Mouse (Mus musculus) kidney, postnatal 10 days (tissue): Measurements from ENCODE around the gene 4930469K13Rik.
A peak's percentile ranks its signal among the peaks of the same experiment; 100 is the strongest.

Experiments
- DNase-seq: peaks from one replicate; pipeline ENCODE4 v3.0.0; 2021; ENCODE audit warnings: mixed read lengths

Gene 4930469K13Rik

DNA sequence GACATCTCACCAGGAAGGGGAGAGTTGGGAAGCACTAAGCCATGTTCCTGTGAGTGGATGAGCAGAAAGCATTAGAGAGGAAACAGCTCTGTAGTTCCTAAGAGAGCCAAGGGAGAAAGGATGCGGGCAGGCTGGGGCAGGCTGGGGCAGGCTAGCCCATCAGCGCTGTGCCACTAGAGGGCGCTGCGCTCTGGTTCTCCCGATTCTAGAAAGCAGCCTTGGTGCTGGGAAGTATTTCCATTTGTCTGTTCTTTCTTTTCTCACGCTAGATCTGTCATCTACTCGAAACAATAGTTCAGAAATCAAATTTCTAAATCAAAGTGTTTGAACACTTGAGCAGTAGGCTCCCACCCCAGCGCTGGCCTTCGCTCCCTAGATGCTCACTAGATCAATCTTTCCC, 164.1 kb downstream of the 4930469K13Rik start:
- no peak for DNase-seq

DNA sequence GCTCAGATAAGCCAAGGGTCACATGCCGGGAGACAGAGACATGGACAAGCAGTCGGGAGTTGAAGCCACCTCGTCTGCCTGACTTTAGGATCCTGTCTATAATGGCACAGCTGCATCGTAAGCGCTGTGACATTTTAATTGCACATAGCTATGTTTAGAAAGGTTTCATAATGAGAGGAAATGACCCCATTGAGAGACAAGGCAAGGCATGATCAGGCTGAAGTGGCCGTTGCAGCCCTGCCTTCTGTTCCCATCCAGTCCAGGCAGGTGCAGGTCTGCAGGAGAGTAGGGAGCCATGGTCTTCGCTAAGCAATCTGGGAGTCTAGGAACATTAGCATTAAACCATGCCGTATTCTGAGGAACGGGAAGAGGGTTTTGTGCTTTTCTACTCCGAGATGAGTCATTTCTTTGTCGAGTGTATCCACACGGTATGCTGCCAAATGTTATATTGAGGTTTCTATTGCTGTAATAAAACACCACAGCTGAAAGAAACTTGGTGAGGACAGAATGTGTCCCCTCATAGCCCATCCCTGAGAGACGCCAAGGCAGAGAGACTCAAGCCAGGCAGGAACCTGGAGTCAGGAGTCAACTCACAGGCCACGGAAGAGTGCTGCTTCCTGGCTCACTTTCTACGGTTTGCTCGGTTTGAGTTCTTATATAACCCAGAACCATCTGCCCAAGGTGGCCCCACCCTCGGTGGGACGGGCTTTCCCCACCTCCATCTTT, 165.8 kb downstream of the 4930469K13Rik start:
- peak; percentile 71 for DNase-seq

DNA sequence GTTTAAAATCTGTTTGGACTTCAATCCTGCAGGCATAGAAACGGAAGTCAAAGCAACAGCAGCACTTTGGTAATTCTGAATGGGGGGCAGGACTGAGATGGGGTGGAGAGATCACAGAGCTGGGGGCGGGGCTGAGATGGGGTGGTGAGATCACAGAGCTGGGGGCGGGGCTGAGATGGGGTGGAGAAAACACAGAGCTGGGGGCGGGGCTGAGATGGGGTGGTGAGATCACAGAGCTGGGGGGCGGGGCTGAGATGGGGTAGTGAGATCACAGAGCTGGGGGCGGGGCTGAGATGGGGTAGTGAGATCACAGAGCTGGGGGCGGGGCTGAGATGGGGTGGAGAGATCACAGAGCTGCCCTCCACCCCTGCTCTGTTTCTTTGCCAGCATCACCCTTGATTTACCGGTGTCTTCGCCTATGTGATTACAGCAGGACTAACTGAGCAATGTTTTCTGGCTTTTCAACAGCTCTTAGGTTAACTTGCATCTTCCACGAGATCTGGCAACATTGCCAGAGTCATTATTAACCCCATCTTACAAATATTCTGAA, 166.4 kb downstream of the 4930469K13Rik start:
- peak; percentile 81 for DNase-seq

DNA sequence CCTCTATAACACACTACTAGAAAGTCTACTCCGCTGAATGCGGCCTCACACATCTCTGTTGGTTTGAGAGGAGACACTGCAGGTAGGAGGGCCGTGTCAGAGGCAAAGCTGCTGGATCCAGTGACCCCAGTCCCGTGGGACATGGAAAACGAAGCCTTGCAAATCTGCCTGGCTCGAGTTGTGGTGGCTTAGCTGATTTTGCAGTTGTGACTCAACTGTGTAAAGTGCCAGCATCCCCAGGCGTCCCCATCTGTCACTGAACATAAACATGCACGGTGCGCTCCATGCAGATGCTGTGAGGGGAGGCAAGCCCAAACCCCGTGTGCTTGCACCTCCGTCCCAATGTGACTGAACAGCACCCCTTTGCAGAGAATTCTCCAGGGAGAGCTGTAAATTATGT, 168.9 kb downstream of the 4930469K13Rik start:
- no peak for DNase-seq

DNA sequence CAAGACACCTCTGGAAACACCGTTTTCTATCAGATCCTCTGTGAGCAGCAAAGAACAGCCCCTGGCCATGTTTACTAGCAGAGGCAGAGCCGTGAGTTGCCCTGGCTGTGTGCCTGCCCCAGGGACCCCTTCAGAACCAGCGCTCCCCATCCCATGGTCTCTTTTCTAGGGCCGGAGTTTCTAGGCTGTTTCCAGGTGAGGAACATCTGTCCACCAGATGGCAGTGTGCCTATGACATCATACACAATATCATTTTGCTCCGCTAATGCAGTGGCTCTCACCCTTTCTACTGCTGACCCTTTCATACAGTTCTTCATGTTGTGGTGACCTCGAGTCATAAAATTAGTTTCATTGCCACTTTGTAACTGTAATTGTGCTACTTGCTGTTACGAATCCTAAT, 169.7 kb downstream of the 4930469K13Rik start:
- peak; percentile 75 for DNase-seq

DNA sequence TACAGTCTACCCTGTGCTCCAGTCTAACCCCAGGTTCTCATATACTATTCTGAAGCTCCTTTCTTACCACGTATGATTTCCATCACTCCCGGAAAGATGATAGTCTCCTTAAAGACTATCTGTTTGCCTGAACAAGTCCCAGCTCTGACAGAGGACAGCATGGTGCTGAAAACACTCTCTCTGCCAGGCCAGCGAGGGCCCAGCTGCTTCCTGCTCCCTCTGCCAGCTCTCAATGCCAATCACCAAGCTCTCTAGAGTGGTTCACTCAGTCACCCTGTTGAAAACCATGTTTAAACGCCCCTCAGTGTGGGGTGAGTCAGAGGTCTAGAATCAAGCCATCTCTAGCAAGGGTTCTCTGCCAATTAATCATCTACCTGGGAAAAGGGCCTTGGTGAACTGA, 170.5 kb downstream of the 4930469K13Rik start:
- DNase-seq = no peak

DNA sequence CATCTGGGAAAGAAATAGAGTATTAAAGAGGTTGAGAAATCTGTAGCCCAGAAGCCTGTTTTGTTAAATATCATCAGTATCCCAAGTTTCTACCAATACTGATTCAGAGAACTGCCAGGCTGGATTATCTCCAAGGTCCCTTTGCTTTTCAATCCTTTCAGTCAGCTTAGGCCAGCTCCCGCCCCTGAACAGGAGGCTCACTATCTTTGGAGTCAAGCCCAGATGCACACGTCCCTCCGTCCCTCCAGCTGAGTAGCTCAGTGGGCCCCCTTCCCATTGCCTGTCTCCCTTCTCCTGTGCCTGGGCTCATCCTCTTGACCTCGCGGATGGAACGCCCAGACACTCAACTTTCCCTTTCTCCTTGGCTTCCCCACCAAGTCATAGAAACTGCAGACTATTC, 171.0 kb downstream of the 4930469K13Rik start:
- no peak for DNase-seq

DNA sequence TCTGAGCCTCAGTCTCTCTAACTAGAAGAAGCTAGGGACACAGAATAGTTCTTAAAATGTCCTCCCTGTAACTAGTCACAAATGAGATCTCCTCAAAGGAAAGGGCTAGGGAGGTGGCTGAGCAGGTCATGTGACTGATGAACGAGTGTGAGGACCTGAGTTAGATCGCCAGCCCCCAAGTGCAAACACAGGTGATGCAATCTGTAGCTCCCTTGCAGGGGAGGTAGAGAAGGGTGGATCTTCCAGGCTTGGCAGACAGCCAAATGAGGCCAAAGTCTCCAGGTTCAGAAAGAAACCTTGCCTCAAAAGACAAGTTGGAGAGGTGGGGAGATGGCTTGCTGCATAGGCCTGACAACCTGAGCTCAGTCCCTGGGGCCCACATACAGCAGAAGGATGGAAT, 171.8 kb downstream of the 4930469K13Rik start:
- peak; percentile 45 for DNase-seq

DNA sequence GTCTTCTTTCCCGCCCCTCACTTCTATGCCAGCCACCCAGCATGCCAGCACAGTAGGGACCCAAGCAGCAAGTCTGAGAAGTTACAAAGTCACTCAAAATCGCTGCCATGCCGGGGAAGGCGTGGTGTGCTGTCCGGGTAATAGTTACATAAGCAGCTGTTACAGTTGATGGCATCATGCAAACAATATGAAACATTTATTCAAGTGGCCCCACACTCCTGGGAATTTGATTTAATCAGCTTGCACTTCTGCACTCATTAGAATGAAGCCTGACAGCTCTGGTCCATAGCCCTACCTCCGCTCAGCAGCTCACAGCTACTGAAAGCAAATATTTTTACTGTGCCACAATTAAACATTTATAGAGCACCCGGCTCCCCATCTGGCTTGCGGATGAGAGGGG, 172.6 kb downstream of the 4930469K13Rik start:
- no peak for DNase-seq
